Mouse (Mus musculus): ENCODE results near the gene Fam198a.

DNA sequence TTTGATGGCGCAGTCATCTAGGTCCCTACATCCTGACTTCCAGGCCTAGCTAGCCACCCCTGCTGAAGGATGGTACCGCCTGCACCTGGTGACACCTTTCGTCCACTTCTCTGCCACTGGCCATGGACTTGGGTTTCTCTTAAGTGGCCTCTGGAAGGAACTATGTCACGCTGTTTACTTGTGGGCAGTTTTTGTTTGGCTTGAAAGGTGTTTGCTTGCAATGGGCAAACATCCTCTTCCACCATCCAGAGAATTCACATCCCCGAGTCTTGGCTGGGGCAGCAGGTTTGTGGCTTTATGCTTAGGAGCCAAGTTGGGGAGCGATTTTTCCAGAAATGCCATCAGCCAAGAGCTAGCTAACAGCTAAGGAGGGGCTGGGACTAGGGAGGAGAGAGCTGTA lies 1.8 kb downstream of the Fam198a start:
- TF ChIP-seq CTCF (IDR thresholded peaks at IDR 0.05) = no peak
- no peak for TF ChIP-seq EP300 (IDR thresholded peaks at IDR 0.05)

All from lung, postnatal 0 days (tissue).